Mouse (Mus musculus): ENCODE results near the gene Syf2. TPM values are rescaled to one million over a fixed set of nuclear protein-coding genes. Genes with fewer than 3 reads are reported as not detected.
"Not testable (repeated sequence)": the region's sequence is repeated elsewhere in the genome, so short reads cannot be mapped to it uniquely, and the experiment has no call there.

Gene Syf2
- 77.6 and 80.3 TPM in 2 replicates for polyA plus RNA-seq (2014; fragmentation: Nextera tagmentation; extraction: Ambion mirVana)

DNA sequence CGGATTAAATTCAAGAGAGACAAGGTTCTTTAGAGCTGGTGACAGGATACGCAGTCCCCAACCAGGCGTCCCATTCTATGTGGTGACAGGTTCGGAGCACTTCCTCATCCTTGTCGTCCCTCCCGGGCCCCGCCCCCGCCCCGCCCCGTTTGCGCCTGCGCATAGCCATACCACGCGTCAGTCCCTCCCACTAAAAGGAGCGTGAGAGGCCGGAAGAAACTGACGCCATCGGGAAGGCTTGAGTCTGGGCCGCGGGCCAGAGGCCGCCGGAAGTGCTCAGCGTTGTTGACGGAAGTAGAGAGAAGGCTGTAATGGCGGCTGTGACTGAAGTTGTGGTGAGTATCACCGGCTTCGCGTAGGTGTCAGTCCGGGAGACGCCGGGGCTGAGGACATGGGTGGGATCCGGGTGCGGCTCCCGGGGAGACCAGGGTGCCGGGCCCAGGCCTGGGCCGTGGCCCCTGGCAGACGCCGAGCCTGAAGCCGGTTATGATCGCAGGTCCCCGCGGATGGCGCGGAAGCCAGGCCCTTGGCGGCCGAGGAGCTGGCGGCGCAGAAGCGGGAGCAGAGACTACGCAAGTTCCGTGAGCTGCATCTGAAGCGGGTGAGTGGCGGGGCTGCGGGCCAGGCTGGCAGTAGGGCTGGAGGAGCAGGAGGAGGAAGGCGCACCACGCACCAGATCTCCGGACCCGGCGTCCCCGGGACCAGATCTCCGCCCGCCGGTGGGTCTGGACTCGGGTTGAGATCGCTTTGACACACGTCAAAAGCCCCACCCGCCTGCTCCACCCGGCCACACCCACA is at the start of gene Syf2:
Syf2 (plus strand) TSS at position 215 of the 798 bp plus-strand sequence.
- Histone ChIP-seq H3K9ac (ENCODE audit: low read depth, low read length) (peak within 1 kb of the TSS; percentile 79), H3K4me2 (replicated peaks; ENCODE audit: low read depth, low read length) (peak within 1 kb of the TSS; percentile 83), H3K9me3 (ENCODE audit: control insufficient read depth, low read length) (no peaks in the 10 kb centered on the region), H3K27me3 (ENCODE audit: control insufficient read depth, insufficient read depth, low read length) (no peaks in the 10 kb centered on the region), H3K36me3 (ENCODE audit: control insufficient read depth, insufficient read depth, low read length) (peaks cover 6% of the 10 kb centered on the region), H3K27ac (ENCODE audit: low read depth, low read length) (peak within 1 kb of the TSS; percentile 51; the same call in 1 of the 2 replicates), H3K4me1 (replicated peaks; ENCODE audit: control insufficient read depth, insufficient read depth, low read length) (peaks cover 3% of the 10 kb centered on the region; the same call in 1 of the 2 replicates), H3K4me3 (ENCODE audit: low read depth, low read length) (peak within 1 kb of the TSS; percentile 97)
- DNase-seq (ENCODE audit: low spot score) = peak; percentile 96
- peak; percentile 95 for ATAC-seq (ENCODE audit: low FRiP score)
- under 1% methylated on average over 68 of the region's 68 CpGs for WGBS

DNA sequence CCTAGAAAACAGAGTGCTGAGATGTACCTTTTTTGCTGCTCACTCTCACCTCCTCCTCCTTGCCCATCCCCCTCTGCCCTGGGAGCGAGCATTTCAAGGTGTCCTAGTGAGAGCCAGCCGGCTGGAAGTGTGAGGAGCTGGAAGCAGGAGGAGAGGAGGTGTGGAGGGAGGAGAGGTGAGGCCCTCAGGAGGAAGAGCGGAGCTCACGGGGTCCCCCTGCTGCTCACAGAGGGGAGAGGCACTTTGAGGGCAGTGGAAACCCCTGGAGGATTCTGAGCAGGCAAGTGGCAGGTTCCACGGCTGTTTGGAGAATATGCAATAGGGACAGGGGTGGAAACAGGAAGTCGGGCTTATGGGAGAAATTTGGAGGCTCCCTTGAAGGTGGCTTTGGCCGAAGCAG is 47.4 kb upstream of the Syf2 start:
- H3K4me3 ChIP-seq (ENCODE audit: low read depth, low read length) = no peak overlapping the region
- no peak overlapping the region for H3K9ac ChIP-seq (ENCODE audit: low read depth, low read length)
- DNase-seq (ENCODE audit: low spot score) (peak; percentile 59), ATAC-seq (ENCODE audit: low FRiP score) (no peak)
- no peaks in the 10 kb centered on the region for H3K9me3 ChIP-seq (ENCODE audit: control insufficient read depth, low read length)
- WGBS = 40% methylated on average over 7 of the region's 7 CpGs
- H3K27ac ChIP-seq (ENCODE audit: low read depth, low read length) = no peak overlapping the region
- H3K4me2 ChIP-seq (replicated peaks; ENCODE audit: low read depth, low read length) = no peak overlapping the region
- H3K36me3 ChIP-seq (ENCODE audit: control insufficient read depth, insufficient read depth, low read length) = no peaks in the 10 kb centered on the region
- peaks cover 2% of the 10 kb centered on the region; the same call in 1 of the 2 replicates for H3K4me1 ChIP-seq (replicated peaks; ENCODE audit: control insufficient read depth, insufficient read depth, low read length)
- H3K27me3 ChIP-seq (ENCODE audit: control insufficient read depth, insufficient read depth, low read length) = no peaks in the 10 kb centered on the region

DNA sequence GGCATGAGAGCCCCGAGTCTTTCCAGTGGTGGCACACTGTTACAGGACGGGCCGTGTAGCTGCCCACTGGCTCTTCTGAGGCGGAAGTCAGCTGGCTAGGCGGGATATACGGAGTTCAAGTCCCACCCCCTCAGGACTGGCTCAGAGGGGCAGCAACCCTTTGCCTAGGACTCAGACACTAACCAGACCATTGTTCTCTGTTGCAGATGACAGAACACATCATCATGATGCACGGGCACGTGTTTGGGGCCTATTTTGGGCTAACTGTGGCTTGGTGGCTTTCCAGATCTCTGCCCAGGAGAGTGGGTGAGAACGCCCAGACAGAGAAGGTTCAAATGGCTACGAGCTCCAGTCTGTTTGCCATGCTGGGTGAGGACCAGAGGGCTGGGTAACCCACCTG is 46.9 kb upstream of the Syf2 start:
- H3K4me1 ChIP-seq (replicated peaks; ENCODE audit: control insufficient read depth, insufficient read depth, low read length) = peaks cover 2% of the 10 kb centered on the region; the same call in 1 of the 2 replicates
- H3K4me3 ChIP-seq (ENCODE audit: low read depth, low read length) = no peak overlapping the region
- no peaks in the 10 kb centered on the region for H3K27me3 ChIP-seq (ENCODE audit: control insufficient read depth, insufficient read depth, low read length)
- DNase-seq (ENCODE audit: low spot score) (no peak), ATAC-seq (ENCODE audit: low FRiP score) (no peak)
- H3K27ac ChIP-seq (ENCODE audit: low read depth, low read length) = no peak overlapping the region
- no peaks in the 10 kb centered on the region for H3K36me3 ChIP-seq (ENCODE audit: control insufficient read depth, insufficient read depth, low read length)
- no peak overlapping the region for H3K4me2 ChIP-seq (replicated peaks; ENCODE audit: low read depth, low read length)
- 90% methylated on average over 10 of the region's 10 CpGs for WGBS
- no peak overlapping the region for H3K9ac ChIP-seq (ENCODE audit: low read depth, low read length)
- no peaks in the 10 kb centered on the region for H3K9me3 ChIP-seq (ENCODE audit: control insufficient read depth, low read length)

DNA sequence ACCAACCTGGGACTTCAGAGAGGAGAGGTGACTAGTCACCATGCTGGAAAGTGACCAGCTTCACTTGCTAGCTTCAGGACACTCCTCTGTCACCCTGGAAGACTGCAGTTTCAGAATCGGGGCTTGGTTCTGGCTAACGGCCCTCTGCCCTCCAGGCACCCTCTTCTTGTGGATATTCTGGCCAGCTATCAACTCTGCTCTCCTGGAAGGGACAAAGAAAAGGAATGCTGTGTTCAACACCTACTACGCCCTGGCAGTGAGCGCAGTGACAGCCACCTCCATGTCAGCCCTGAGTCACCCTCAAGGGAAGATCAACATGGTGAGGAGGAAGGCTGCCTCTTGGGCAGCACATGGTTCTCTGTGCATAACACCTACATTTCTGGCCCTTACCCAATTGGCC is 46.3 kb upstream of the Syf2 start:
- no peaks in the 10 kb centered on the region for H3K9me3 ChIP-seq (ENCODE audit: control insufficient read depth, low read length)
- H3K27me3 ChIP-seq (ENCODE audit: control insufficient read depth, insufficient read depth, low read length) = no peaks in the 10 kb centered on the region
- DNase-seq (ENCODE audit: low spot score) (no peak), ATAC-seq (ENCODE audit: low FRiP score) (no peak)
- no peak overlapping the region for H3K4me3 ChIP-seq (ENCODE audit: low read depth, low read length)
- no peak overlapping the region for H3K9ac ChIP-seq (ENCODE audit: low read depth, low read length)
- H3K27ac ChIP-seq (ENCODE audit: low read depth, low read length) = no peak overlapping the region
- no peak overlapping the region for H3K4me2 ChIP-seq (replicated peaks; ENCODE audit: low read depth, low read length)
- H3K36me3 ChIP-seq (ENCODE audit: control insufficient read depth, insufficient read depth, low read length) = no peaks in the 10 kb centered on the region
- 89% methylated on average over 4 of the region's 4 CpGs for WGBS
- H3K4me1 ChIP-seq (replicated peaks; ENCODE audit: control insufficient read depth, insufficient read depth, low read length) = peaks cover 2% of the 10 kb centered on the region; the same call in 1 of the 2 replicates

DNA sequence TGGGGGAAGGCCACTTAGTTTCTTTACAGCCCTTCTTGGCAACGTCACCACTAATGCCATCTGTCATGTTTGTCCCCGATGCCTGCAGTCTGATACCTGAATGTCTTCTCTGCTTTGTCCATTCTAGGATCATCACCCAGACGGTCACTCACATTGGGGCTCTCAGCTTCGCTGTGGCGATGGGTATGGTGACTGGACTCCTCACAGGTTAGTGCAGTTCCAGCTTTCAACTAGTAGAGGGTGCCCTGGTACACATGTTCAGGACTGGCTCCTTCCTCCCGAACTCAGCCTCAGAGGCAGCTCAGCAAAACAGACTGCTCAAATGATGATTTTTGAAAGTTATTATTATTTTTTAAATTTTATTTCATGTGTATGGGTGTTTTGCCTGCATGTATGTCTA is 38.6 kb upstream of the Syf2 start:
- DNase-seq (ENCODE audit: low spot score) = no peak
- no peaks in the 10 kb centered on the region for H3K4me1 ChIP-seq (replicated peaks; ENCODE audit: control insufficient read depth, insufficient read depth, low read length)
- H3K4me3 ChIP-seq (ENCODE audit: low read depth, low read length) = no peak overlapping the region
- H3K9ac ChIP-seq (ENCODE audit: low read depth, low read length) = no peak overlapping the region
- ATAC-seq (ENCODE audit: low FRiP score) = no peak
- H3K27me3 ChIP-seq (ENCODE audit: control insufficient read depth, insufficient read depth, low read length) = no peaks in the 10 kb centered on the region
- no peak overlapping the region for H3K4me2 ChIP-seq (replicated peaks; ENCODE audit: low read depth, low read length)
- H3K36me3 ChIP-seq (ENCODE audit: control insufficient read depth, insufficient read depth, low read length) = no peaks in the 10 kb centered on the region
- WGBS = 88% methylated on average over 6 of the region's 6 CpGs
- H3K27ac ChIP-seq (ENCODE audit: low read depth, low read length) = no peak overlapping the region
- no peaks in the 10 kb centered on the region for H3K9me3 ChIP-seq (ENCODE audit: control insufficient read depth, low read length)

DNA sequence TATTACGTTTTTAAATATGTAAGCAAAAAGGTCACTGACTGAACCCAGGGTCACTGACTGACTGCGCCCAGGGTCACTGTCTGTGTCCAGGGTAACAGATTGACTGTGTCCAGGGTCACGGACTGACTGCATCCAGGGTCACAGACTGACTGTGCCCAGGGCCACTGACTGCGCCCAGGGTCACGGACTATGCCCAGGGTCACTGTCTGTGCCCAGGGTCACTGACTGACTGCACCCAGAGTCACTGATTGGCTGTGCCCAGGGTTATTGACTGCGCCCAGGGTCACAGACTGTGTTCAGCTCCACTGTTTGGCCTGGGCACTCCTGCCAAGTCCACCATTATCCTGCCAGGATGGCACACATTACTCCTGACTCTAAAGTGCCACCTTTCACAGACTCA is 33.4 kb upstream of the Syf2 start:
- Histone ChIP-seq H3K4me1 (replicated peaks; ENCODE audit: control insufficient read depth, insufficient read depth, low read length) (no peaks in the 10 kb centered on the region), H3K4me3 (ENCODE audit: low read depth, low read length) (no peak overlapping the region), H3K36me3 (ENCODE audit: control insufficient read depth, insufficient read depth, low read length) (no peaks in the 10 kb centered on the region), H3K4me2 (replicated peaks; ENCODE audit: low read depth, low read length) (no peak overlapping the region), H3K9ac (ENCODE audit: low read depth, low read length) (no peak overlapping the region), H3K27me3 (ENCODE audit: control insufficient read depth, insufficient read depth, low read length) (no peaks in the 10 kb centered on the region), H3K27ac (ENCODE audit: low read depth, low read length) (no peak overlapping the region), H3K9me3 (ENCODE audit: control insufficient read depth, low read length) (no peaks in the 10 kb centered on the region)
- ATAC-seq (ENCODE audit: low FRiP score) = no peak
- 89% methylated on average over 6 of the region's 6 CpGs for WGBS
- no peak for DNase-seq (ENCODE audit: low spot score)

DNA sequence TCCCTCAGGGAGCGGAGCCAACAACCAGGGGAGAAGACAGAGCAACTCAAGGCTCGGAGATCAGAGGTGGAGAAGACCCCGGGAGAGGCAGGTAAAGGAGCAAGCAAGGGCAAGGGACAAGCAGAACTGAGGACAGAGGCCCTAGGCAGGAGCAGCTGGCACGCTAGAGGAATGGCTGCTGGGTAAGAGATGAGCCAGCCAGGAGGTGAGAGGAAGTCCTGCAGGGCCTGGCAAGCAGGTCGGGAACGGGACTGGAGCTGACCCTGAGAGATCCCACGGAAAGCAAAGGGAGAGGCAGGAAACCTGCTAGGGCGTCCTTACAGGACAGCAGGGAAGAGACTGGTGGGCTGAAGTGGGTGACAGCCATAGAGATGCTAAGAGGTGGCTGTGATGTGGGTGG is 29.6 kb upstream of the Syf2 start:
- H3K4me1 ChIP-seq (replicated peaks; ENCODE audit: control insufficient read depth, insufficient read depth, low read length) = no peaks in the 10 kb centered on the region
- H3K27ac ChIP-seq (ENCODE audit: low read depth, low read length) = no peak overlapping the region
- H3K9ac ChIP-seq (ENCODE audit: low read depth, low read length) = no peak overlapping the region
- H3K9me3 ChIP-seq (ENCODE audit: control insufficient read depth, low read length) = no peaks in the 10 kb centered on the region
- no peak overlapping the region for H3K4me2 ChIP-seq (replicated peaks; ENCODE audit: low read depth, low read length)
- no peak for ATAC-seq (ENCODE audit: low FRiP score)
- H3K36me3 ChIP-seq (ENCODE audit: control insufficient read depth, insufficient read depth, low read length) = peaks cover 3% of the 10 kb centered on the region
- 91% methylated on average over 8 of the region's 8 CpGs for WGBS
- no peak for DNase-seq (ENCODE audit: low spot score)
- H3K27me3 ChIP-seq (ENCODE audit: control insufficient read depth, insufficient read depth, low read length) = no peaks in the 10 kb centered on the region
- H3K4me3 ChIP-seq (ENCODE audit: low read depth, low read length) = no peak overlapping the region

DNA sequence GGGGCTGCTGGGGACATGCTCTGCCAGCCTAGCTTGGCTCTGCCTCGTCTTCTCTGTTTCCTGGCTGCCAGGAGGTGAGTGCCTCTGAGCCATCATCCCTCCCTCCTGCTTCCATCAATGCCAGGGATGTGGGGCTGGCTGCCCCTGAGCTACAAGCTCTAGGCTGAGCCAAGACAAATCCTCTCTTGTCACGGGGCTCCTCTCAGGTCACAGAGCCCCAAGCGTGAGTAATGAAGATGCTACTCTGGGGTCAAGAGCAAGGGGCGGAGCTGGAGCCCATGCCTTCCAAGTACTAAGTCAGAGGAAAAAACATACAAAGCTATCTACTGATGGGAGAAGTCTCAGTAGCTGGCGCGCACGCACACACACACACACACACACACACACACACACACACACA is 27.7 kb upstream of the Syf2 start:
- Histone ChIP-seq H3K9me3 (ENCODE audit: control insufficient read depth, low read length) (no peaks in the 10 kb centered on the region), H3K4me2 (replicated peaks; ENCODE audit: low read depth, low read length) (no peak overlapping the region), H3K4me3 (ENCODE audit: low read depth, low read length) (no peak overlapping the region), H3K9ac (ENCODE audit: low read depth, low read length) (no peak overlapping the region), H3K4me1 (replicated peaks; ENCODE audit: control insufficient read depth, insufficient read depth, low read length) (no peaks in the 10 kb centered on the region), H3K36me3 (ENCODE audit: control insufficient read depth, insufficient read depth, low read length) (peaks cover 8% of the 10 kb centered on the region), H3K27ac (ENCODE audit: low read depth, low read length) (no peak overlapping the region), H3K27me3 (ENCODE audit: control insufficient read depth, insufficient read depth, low read length) (no peaks in the 10 kb centered on the region)
- 80% methylated on average over 7 of the region's 7 CpGs for WGBS
- DNase-seq (ENCODE audit: low spot score) (no peak), ATAC-seq (ENCODE audit: low FRiP score) (no peak)

DNA sequence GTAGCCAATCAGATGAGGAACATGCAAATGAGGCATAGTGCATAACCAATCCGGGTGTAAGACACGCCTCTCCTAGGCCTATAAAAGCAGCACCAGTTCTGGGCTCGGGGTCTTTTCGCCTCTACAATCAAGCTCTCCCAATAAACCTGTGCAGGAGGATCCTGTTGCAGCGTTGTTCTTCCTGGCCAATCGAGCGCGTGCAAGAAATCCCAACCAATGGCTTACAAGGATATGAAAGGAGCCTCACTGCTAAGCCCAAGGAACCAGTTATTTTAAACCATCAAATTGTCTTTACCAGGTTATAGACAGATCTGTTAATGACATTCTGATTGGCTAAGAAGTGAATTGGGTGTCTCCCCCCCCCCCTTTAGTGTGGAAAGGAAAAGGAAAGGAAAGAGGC is 19.3 kb upstream of the Syf2 start:
- not testable (repeated sequence) for H3K4me2 ChIP-seq (replicated peaks; ENCODE audit: low read depth, low read length); H3K4me3 ChIP-seq (ENCODE audit: low read depth, low read length); H3K9me3 ChIP-seq (ENCODE audit: control insufficient read depth, low read length); H3K27ac ChIP-seq (ENCODE audit: low read depth, low read length); ATAC-seq (ENCODE audit: low FRiP score); H3K27me3 ChIP-seq (ENCODE audit: control insufficient read depth, insufficient read depth, low read length); H3K4me1 ChIP-seq (replicated peaks; ENCODE audit: control insufficient read depth, insufficient read depth, low read length); DNase-seq (ENCODE audit: low spot score); H3K9ac ChIP-seq (ENCODE audit: low read depth, low read length)
- H3K36me3 ChIP-seq (ENCODE audit: control insufficient read depth, insufficient read depth, low read length) = peaks cover 10% of the 10 kb centered on the region; the same call in 1 of the 2 replicates
- WGBS = 95% methylated on average over 6 of the region's 8 CpGs
